12 mouse cellular contexts compared by ENCODE assay signal in the genomic region with DNA sequence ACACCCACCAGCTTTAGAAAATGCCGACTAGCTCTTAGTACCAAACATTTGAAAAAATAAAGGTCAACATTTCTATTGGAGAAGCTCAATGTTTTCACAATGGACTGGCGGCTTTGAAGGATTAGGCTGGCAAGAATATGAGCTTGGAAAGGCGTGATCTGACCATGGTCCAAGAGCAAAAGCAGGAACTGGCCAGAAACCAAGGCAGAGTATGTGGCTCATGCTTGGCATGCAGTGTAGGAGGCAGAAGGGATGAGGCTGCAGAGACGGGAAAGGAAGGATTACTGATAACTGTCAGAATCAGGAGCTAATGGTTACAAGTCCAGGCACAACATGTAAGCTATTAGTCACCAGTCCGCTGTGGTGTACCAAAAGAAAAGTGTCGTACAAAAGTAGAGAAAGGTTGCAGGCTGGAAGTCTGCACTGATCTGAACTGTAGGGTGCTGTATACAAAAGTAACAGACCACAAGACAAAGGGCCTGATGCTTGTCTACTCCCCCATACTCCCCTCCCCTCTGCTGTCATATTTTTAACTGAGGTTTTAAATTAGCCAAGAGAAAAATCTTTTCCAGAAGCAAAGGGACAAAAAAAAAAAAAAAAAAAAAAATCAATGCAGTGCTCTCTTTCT.
DNase-seq lines count a peak whose midpoint lies in the region; TF ChIP-seq lines count a peak whose summit lies in the region.
"Had no signal": no experiment of that assay in that cellular context is flagged by ENCODE, and none has a peak within 500 bp of the region (broad histone marks: within the 10 kb centered on the region; RNA-seq: fewer than 3 reads in every experiment).

No protein-coding gene starts in this region.

- no peaks in the 10 kb centered on the region for H3K27me3 ChIP-seq in kidney, adult 2 months (replicated peaks; ENCODE audit: control insufficient read depth, insufficient read depth, low read length)
- H3K27me3 ChIP-seq: limb, embryonic 15.5 days; megakaryocyte, embryonic 14.5 days had no signal

- DNase-seq in frontal cortex, postnatal 36 days (ENCODE audit: low spot score in 2 of 2), result peak; percentile 6 to 14
- no peak for DNase-seq in frontal cortex, postnatal 25 days (ENCODE audit: low spot score in 2 of 2)
- DNase-seq in ovary, postnatal 14 days (ENCODE audit: low spot score), result peak; percentile 2
- no peak for DNase-seq in ovary, postnatal 10 days (ENCODE audit: low spot score)
- DNase-seq in cerebellum, adult 18-20 months, result peak; percentile 72 to 85
- peak; percentile 4 for DNase-seq in skeletal muscle tissue, adult 2 months (ENCODE audit: low read depth, low spot score)
- DNase-seq in thymus, postnatal 25 days, result no peak
- no peak for DNase-seq in kidney, adult 2 months
- DNase-seq: gastrocnemius, postnatal 36 days; kidney, postnatal 25 days had no signal

- no peaks in the 10 kb centered on the region for H3K4me1 ChIP-seq in kidney, adult 2 months (ENCODE audit: control insufficient read depth, insufficient read depth, low read length)
- H3K4me1 ChIP-seq: limb, embryonic 15.5 days; megakaryocyte, embryonic 14.5 days had no signal

- no peak for TF ChIP-seq CTCF in kidney, adult 2 months (conservative IDR thresholded peaks at IDR 0.05; ENCODE audit: insufficient read depth, insufficient read length, low read depth, low read length)

- H3K4me3 ChIP-seq in kidney, adult 2 months (ENCODE audit: insufficient read depth, low read depth, low read length), result no peak overlapping the region
- H3K4me3 ChIP-seq: limb, embryonic 15.5 days; megakaryocyte, embryonic 14.5 days had no signal

- no peaks in the 10 kb centered on the region for H3K36me3 ChIP-seq in kidney, adult 2 months (ENCODE audit: control insufficient read depth, insufficient read depth, low read length)
- H3K36me3 ChIP-seq: limb, embryonic 15.5 days had no signal

- no peak overlapping the region for H3K27ac ChIP-seq in kidney, adult 2 months (ENCODE audit: insufficient read depth, low read depth, low read length)
- H3K27ac ChIP-seq: limb, embryonic 15.5 days had no signal

- no peak for TF ChIP-seq POLR2A in kidney, adult 2 months (IDR thresholded peaks at IDR 0.05; ENCODE audit: low read depth, low read length)

- 70% methylated on average over 6 of the region's 6 CpGs for WGBS in kidney, adult 2 months

Comparison
In these comparisons a context has a peak if more than half of its experiments do, and no peak if none do; other contexts are left out.
1. DNase-seq: peak in frontal cortex, postnatal 36 days (2 of 2), ovary, postnatal 14 days (single experiment), cerebellum, adult 18-20 months (2 of 2) and skeletal muscle tissue, adult 2 months (single experiment); none in frontal cortex, postnatal 25 days (0 of 2), ovary, postnatal 10 days (single experiment), thymus, postnatal 25 days (single experiment) and kidney, adult 2 months (single experiment).